Mouse (Mus musculus): ENCODE data around the gene Tbc1d7.

Tbc1d7 gene

DNA sequence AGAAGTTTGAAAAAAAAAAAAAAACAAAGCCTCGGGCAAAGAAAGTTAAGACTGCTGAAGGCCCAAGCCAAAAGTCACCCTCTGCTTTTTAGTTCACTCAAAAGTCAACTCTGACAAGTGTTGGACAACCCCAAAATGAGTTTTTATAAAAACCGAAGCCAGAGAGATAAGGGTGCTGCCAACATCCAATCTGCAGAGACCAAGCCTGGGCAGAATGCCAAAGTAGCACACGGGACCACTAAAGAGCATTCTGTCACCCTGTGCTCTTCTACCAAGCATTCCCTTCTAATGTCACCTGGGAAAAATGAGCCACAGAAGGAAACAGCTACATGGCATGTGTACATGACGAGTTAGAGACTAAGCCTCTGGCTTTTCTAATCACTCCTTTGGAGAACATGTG, 36.8 kb downstream of the Tbc1d7 start:
- DNase-seq (ENCODE audit: low spot score in 2 of 2) = no peak

DNA sequence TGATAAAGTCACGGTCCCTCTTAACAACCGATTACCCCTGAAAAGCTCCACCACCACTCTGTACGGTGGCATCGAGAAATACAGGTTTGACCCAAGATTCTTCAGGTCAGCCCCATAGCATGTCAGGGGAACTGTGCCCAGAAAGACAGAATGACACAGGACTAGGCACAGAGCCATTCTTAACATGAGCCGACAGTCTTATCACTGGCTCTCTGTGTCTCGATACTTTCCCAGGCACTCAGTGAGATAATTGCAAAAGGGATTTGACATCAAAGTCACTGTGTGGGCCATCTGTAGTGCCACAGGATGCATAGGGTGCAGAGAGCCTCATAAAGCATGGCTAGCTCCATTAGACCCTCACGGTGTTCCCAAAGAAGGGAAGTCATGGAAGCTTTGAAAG, 37.9 kb downstream of the Tbc1d7 start:
- DNase-seq (ENCODE audit: low spot score in 2 of 2) = no peak

DNA sequence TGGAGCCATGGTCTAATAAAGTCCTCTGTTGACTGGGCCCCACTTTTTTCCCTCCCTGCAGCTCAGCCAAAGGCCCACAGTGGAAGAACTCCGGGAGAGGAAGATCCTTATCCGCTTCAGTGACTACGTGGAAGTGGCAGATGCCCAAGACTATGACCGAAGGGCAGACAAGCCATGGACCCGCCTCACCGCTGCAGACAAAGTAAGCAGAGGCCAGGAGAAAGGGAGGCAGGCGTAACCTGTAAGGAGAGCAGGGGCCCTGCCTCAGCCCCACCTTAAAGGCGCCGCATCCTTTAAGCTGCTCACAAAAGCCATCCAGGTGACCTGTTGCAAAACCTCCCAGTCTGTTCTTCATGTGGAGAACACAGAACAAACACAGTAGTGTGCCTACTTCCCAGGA, 38.4 kb downstream of the Tbc1d7 start:
- DNase-seq (ENCODE audit: low spot score in 2 of 2) = no peak

DNA sequence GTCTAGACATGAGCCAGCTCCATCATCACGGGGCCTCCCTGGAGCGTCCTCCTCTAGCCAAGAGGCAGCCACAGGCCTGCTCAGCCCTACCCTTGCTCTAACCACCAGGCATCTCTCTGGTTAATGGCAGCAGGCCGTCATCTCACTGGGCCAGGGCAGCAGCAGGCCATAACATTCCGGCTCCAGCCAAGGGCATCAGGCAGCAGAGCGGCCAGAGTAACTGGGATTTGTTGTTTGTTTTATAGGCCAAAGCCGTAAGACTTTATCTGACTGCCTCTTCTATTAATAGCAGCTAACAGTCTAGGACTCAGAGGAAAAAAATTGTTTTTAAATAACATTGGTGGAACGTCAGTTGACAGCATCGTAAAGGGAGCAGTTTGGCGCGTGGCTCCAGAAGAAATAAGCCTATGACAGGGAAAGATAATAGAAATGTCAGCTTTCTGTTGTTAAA, 39.5 kb downstream of the Tbc1d7 start:
- DNase-seq (ENCODE audit: low spot score in 2 of 2) = no peak

DNA sequence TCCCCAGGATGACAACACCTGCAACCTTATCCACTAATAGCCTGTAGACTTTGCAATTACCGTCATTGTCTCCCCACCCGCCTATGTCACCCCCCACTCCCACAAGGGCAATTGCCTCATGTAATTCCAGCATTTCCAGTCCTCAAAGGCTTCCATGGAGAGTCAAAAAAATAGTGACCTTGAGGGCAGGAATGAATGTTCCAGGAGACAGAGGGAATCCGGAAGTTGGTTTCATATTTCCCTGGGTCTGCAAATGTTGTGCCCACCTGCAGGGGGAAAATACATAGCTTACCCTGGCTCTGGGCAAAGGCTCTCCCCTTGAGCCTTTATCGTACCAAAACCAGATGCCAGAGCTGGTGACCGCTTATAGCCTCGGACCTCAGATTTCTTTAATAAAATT, 41.1 kb downstream of the Tbc1d7 start:
- no peak for DNase-seq (ENCODE audit: low spot score in 2 of 2)

DNA sequence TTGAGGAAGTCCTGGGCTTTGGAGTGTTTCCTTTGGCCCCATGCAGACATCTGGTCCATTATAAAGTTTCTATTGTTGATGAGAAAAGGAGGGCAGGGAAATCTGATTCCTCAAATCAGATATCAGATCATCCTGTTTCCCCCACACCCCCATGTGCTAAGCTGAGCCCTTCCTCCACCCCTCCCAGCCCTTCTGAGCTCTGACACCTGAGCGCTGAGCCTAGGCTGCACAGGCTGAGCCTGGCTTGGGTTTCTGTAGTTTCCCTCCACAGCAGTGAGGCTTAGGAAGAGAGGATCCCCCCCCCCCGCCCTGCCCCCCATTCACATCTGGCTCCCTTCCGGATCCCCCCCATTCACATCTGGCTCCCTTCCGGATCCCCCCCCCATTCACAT, 46.6 kb downstream of the Tbc1d7 start:
- DNase-seq (ENCODE audit: low spot score in 2 of 2) = no peak

DNA sequence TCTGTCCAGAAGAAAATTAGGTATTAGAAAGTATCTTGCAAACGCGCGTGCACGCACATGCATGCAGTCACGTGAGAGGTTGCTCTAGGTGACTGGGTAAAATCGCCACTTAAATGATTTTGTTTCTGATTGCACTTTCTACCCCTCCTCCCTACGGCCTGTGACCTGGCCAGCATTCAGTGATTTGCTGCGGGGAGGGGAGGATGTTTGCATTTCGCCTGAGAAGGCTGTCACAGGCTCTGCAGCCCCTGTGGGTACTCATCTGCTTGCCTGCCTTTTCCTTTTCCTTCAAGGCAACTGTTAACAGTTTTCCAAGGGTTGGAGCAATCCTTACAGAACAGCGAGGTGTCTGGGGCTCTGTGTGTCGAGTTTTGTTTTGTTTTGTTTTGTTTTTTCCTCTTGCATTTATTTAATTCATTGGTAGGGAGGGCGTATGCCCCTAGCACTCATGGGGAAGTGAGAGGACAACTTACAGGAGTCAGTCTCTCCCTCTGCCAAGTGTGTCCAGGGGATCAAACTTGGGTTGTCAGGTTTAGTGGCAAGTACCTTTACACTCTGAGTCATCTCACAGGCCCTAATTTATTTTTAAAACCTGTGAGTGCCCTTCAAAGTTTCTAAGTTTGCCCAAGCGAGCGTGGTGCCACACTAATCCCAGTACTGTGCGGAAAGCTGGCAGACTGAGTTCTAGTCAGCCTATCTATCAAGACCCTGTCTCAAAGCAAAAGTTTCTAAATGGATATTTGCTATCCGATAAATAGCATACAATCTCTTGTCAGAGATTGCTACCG, 47.2 kb downstream of the Tbc1d7 start:
- DNase-seq (ENCODE audit: low spot score in 2 of 2) = no peak

DNA sequence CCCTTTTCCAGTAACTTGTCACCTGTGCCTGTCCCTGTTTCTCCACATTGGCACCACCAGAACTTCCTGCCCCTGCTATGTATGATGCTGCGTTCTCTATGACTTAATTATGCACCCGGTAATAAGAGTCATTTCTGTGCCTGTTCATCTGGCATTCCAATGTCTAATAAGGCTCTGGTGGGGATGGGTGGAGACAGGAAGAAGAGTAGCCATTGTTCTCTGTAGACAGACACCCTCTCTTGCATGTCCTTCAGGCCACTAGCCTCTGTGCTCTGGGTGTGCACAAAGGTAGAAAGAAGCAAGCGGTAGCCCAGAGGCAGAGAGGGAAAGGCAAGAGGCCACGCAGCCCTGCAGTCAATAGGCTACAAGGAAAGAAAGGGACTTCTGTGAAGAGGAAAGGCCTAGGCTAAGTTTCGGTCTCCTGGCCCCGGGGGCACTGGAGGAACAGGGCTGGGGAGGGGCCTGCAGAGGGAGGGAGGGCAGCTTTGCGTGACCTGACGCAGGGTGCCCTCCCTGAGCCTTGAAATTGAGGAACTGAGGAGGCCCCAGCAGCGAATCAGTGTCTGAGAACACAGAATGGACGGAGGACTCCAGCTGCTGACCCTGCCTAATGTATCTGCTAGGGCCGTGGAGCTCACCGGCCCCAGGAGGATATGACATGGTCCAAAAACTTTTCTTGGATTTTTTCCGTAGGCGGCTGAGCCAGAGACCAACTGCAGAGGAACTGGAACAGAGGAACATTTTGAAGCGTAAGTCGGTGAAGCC, 48.8 kb downstream of the Tbc1d7 start:
- DNase-seq (ENCODE audit: low spot score in 2 of 2) = no peak

DNA sequence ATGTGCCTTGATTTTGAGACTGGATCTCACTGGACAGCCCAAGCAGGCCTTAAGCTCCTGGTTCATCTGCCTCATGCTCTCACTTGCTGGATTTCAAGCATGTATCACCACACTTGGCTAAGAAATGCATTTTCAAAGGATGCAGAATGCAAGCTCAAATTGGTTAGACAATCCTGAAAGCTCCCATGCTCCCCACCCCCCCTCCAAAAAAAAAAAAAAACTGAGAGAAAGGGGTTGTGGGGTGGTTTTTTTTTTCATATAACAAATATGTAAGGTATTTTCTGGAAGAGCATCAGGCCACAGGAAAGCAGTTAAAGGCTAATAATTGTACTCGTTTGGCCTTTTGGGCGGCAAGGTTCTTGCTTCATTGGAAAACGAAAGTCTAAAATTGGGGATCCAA, 58.2 kb downstream of the Tbc1d7 start:
- no peak for DNase-seq (ENCODE audit: low spot score in 2 of 2)

DNA sequence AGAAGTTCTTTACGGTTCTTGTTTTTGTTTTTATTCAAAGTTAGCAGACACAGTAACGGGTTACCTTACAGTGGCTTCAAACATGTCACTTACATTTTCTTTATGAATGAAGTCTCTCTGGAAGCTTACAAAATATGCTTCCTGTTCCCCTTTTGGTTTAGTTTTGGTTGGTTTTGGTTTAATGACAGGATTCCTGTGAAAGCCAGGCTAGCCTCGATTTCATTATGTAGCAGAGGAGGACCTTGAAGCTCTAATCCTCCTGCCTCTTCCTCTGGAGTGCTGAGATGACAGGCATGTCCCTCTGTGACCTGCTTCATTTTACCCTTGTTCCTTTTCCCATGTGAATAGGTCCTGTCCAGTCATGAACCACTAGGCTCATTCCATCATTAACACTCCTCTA, 58.6 kb downstream of the Tbc1d7 start:
- no peak for DNase-seq (ENCODE audit: low spot score in 2 of 2)

DNA sequence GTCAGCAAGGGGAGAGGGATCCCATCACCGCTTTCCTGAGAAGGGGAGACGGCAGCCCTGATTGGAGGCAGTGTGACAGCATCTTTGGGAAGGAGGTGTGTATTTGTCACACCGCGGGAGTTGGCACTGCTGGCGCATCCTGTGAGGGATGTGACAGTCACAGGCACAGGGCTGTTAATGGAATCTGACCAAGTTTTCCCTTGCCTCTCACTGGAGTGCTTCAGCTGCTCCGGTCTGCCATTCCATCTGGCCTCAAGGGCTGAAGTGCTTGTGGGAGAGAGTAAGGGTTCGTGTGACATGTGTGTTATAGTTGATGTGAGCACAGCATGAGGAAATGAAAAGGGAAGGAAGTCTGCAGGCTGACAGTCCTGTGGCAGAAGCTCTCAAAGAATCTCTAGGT, 59.0 kb downstream of the Tbc1d7 start:
- DNase-seq (ENCODE audit: low spot score in 2 of 2) = peak; percentile 73 to 74

DNA sequence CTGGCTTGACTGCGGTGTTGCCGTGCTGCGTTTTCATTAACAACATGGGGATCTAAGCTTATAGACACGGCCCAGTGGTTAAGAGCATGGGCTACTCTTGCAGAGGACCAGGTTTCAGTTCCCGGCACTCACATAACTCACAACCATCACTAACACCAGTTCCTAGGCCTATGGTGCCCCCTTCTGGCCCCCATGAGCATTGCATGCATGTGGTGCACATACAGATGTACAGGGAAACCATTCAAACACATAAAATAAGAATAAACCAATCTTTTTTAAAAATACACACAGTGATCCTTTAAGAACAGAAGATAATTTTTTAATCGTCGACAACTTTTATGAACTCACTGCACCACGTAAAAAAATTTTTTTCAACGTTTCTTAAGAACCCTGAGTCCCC, 66.8 kb downstream of the Tbc1d7 start:
- DNase-seq (ENCODE audit: low spot score in 2 of 2) = no peak

DNA sequence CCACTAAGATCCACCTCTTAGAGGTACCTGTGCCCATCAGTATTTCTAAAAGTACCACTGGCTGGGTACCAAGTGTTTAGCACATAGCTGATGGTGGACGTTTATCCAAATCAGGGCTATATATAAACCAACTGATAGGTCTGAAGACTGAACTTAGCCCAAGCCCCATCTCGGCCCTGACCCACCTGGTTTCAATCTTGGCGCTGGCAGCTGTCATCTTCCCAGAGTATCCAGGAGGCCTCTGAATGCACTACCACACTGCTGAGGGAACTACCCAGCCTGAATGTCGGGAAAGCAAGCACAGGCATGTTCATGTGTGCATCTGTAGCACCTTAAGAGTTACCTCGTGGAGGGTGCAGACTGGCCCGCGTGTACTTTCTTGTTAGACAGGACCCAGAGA, 68.4 kb downstream of the Tbc1d7 start:
- DNase-seq (ENCODE audit: low spot score in 2 of 2) = no peak
